Mouse (Mus musculus) erythroblast, embryonic 14.5 days (primary cell): ENCODE results near the gene Atg2a.

Experiments used
- GATA1 ChIP-seq: IDR thresholded peaks from 2 replicates; pipeline ENCODE4 v1.6.1; 2012; ENCODE audit warnings: low read length, inconsistent platforms, mixed read lengths
- TAL1 ChIP-seq: IDR thresholded peaks from 3 replicates; pipeline ENCODE4 v1.6.1; 2012; ENCODE audit warnings: low read length, inconsistent platforms, mixed read lengths

DNA sequence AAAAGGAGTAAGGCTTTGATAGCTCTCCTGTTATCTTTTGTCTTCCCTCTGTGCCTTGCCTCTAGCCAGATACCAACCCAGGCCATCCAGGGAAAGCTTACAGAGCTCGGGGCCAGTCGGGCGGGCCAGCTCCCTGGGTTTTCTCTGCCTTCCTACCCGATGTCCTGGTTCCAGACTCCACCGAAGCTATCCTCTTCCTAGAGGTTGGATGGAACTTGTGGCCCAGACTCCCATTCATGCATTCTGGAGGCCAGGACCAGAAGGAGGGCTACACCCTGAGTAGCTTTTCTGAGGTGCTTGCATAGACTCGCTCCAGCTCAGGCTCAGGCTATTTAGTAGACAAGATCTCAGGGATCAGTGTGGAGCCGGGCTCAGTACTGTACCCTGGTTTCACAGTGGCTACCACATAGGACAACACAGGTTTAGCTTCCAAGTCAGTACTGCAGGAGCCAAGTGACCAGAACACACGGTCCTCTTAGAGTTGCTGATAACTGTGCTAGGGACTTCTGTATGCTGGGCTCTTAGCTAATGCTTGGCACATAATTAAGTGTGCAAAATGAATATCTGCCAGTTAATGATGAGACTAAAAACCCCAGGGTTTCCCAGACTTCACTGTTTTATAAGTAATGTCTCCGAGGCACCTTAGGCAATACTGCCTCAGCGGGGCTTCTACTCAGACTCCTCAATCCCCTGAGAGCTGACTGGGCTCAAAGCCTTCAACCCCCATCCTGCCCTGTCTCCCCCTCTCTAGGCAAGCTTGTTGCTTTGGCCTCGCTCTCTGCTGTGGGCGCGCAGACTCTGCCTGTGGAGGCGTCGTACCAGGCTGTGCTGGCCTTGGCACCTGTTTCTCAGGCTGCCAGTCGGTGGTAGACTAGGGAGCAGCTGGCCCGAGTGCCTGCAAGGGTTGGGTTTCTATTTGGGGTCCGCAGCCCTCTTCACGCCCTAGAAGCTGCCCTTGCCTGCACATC lies 45.2 kb downstream of the Atg2a start:
- no peak for TF ChIP-seq GATA1
- TF ChIP-seq TAL1, result no peak
